Mouse (Mus musculus): ENCODE data around the gene Pip4k2a. TPM values are rescaled to one million over a fixed set of nuclear protein-coding genes. Genes with fewer than 3 reads are reported as not detected.

Gene Pip4k2a
- polyA plus RNA-seq, 1 experiment from 2014 or later = 7.7 TPM

- H3K36me3 ChIP-seq = no peaks in the 10 kb centered on the region
- 87% methylated on average over 13 of the region's 13 CpGs for WGBS
- H3K27ac ChIP-seq (replicated peaks) = no peak overlapping the region
- peaks cover 25% of the 10 kb centered on the region for H3K4me1 ChIP-seq
- no peak overlapping the region for H3K4me3 ChIP-seq
- no peak for DNase-seq (ENCODE audit: low spot score)
- no peaks in the 10 kb centered on the region for H3K9me3 ChIP-seq (replicated peaks)
- no peaks in the 10 kb centered on the region for H3K27me3 ChIP-seq (ENCODE audit: low read depth, poor library complexity, severe bottlenecking)
Measured at GRCm38 (mm10) chr2:18930318-18931060, 67.4 kb downstream of the Pip4k2a start.

- H3K36me3 ChIP-seq = no peaks in the 10 kb centered on the region
Measured at GRCm38 (mm10) chr2:18928597-18929257, 69.2 kb downstream of the Pip4k2a start.

GRCm38 (mm10) chr2:18928196-18928595 lies 69.7 kb downstream of the Pip4k2a start:
- H3K4me3 ChIP-seq = no peak overlapping the region
- 79% methylated on average over 8 of the region's 8 CpGs for WGBS
- peaks cover 29% of the 10 kb centered on the region for H3K4me1 ChIP-seq
- H3K27me3 ChIP-seq (ENCODE audit: low read depth, poor library complexity, severe bottlenecking) = no peaks in the 10 kb centered on the region
- no peaks in the 10 kb centered on the region for H3K36me3 ChIP-seq
- no peak for DNase-seq (ENCODE audit: low spot score)
- no peak overlapping the region for H3K27ac ChIP-seq (replicated peaks)
- H3K9me3 ChIP-seq (replicated peaks) = no peaks in the 10 kb centered on the region

More at GRCm38 (mm10) chr2:18928597-18929257, 69.2 kb downstream of the Pip4k2a start:
- H3K27me3 ChIP-seq (ENCODE audit: low read depth, poor library complexity, severe bottlenecking) = no peaks in the 10 kb centered on the region
- H3K27ac ChIP-seq (replicated peaks) = no peak overlapping the region
- 84% methylated on average over 7 of the region's 7 CpGs for WGBS
- no peak for DNase-seq (ENCODE audit: low spot score)
- H3K4me1 ChIP-seq = peaks cover 32% of the 10 kb centered on the region
- no peaks in the 10 kb centered on the region for H3K9me3 ChIP-seq (replicated peaks)
- H3K4me3 ChIP-seq = no peak overlapping the region

GRCm38 (mm10) chr2:18923806-18924595 lies 73.9 kb downstream of the Pip4k2a start:
- Histone ChIP-seq H3K36me3 (no peaks in the 10 kb centered on the region), H3K9me3 (replicated peaks) (no peaks in the 10 kb centered on the region), H3K27me3 (ENCODE audit: low read depth, poor library complexity, severe bottlenecking) (no peaks in the 10 kb centered on the region; the same call in 1 of the 2 replicates), H3K4me3 (no peak overlapping the region), H3K27ac (replicated peaks) (no peak overlapping the region), H3K4me1 (peaks cover 31% of the 10 kb centered on the region)
- no peak for DNase-seq (ENCODE audit: low spot score)
- WGBS = 53% methylated on average over 17 of the region's 17 CpGs

- H3K4me1 ChIP-seq = peaks cover 31% of the 10 kb centered on the region
- WGBS = 87% methylated on average over 9 of the region's 9 CpGs
Measured at GRCm38 (mm10) chr2:18923098-18923649, 74.8 kb downstream of the Pip4k2a start.

GRCm38 (mm10) chr2:18921570-18922180 lies 76.3 kb downstream of the Pip4k2a start:
- H3K27ac ChIP-seq (replicated peaks) = no peak overlapping the region
- H3K9me3 ChIP-seq (replicated peaks) = no peaks in the 10 kb centered on the region
- H3K4me3 ChIP-seq = no peak overlapping the region
- no peaks in the 10 kb centered on the region; the same call in 1 of the 2 replicates for H3K27me3 ChIP-seq (ENCODE audit: low read depth, poor library complexity, severe bottlenecking)
- 80% methylated on average over 1 of the region's 1 CpGs for WGBS
- no peak for DNase-seq (ENCODE audit: low spot score)
- H3K36me3 ChIP-seq = no peaks in the 10 kb centered on the region
- H3K4me1 ChIP-seq = peaks cover 35% of the 10 kb centered on the region

More at GRCm38 (mm10) chr2:18923098-18923649, 74.8 kb downstream of the Pip4k2a start:
- H3K36me3 ChIP-seq = no peaks in the 10 kb centered on the region
- no peak overlapping the region for H3K4me3 ChIP-seq
- H3K27me3 ChIP-seq (ENCODE audit: low read depth, poor library complexity, severe bottlenecking) = no peaks in the 10 kb centered on the region; the same call in 1 of the 2 replicates
- H3K27ac ChIP-seq (replicated peaks) = no peak overlapping the region
- no peaks in the 10 kb centered on the region for H3K9me3 ChIP-seq (replicated peaks)
- DNase-seq (ENCODE audit: low spot score) = no peak

GRCm38 (mm10) chr2:18920461-18920877 lies 77.5 kb downstream of the Pip4k2a start:
- H3K27me3 ChIP-seq (ENCODE audit: low read depth, poor library complexity, severe bottlenecking) = no peaks in the 10 kb centered on the region; the same call in 1 of the 2 replicates
- no peak overlapping the region for H3K27ac ChIP-seq (replicated peaks)
- H3K4me3 ChIP-seq = no peak overlapping the region
- WGBS = 54% methylated on average over 2 of the region's 2 CpGs
- peaks cover 38% of the 10 kb centered on the region for H3K4me1 ChIP-seq
- no peak for DNase-seq (ENCODE audit: low spot score)
- no peaks in the 10 kb centered on the region for H3K36me3 ChIP-seq
- no peaks in the 10 kb centered on the region for H3K9me3 ChIP-seq (replicated peaks)

GRCm38 (mm10) chr2:18919797-18920354 lies 78.0 kb downstream of the Pip4k2a start:
- no peak overlapping the region for H3K27ac ChIP-seq (replicated peaks)
- DNase-seq (ENCODE audit: low spot score) = no peak
- H3K27me3 ChIP-seq (ENCODE audit: low read depth, poor library complexity, severe bottlenecking) = no peaks in the 10 kb centered on the region; the same call in 1 of the 2 replicates
- no peaks in the 10 kb centered on the region for H3K9me3 ChIP-seq (replicated peaks)
- H3K4me3 ChIP-seq = no peak overlapping the region
- WGBS = 79% methylated on average over 5 of the region's 5 CpGs
- peaks cover 34% of the 10 kb centered on the region for H3K4me1 ChIP-seq
- H3K36me3 ChIP-seq = no peaks in the 10 kb centered on the region

- no peak overlapping the region for H3K4me3 ChIP-seq
- peaks cover 23% of the 10 kb centered on the region for H3K4me1 ChIP-seq
- no peak overlapping the region for H3K27ac ChIP-seq (replicated peaks)
- H3K36me3 ChIP-seq = no peaks in the 10 kb centered on the region
- WGBS = 91% methylated on average over 2 of the region's 2 CpGs
- no peaks in the 10 kb centered on the region for H3K9me3 ChIP-seq (replicated peaks)
- H3K27me3 ChIP-seq (ENCODE audit: low read depth, poor library complexity, severe bottlenecking) = no peaks in the 10 kb centered on the region; the same call in 1 of the 2 replicates
- no peak for DNase-seq (ENCODE audit: low spot score)
Measured at GRCm38 (mm10) chr2:18917838-18918237, 80.1 kb downstream of the Pip4k2a start.

- Histone ChIP-seq H3K27ac (replicated peaks) (no peak overlapping the region), H3K4me3 (no peak overlapping the region), H3K9me3 (replicated peaks) (no peaks in the 10 kb centered on the region), H3K27me3 (ENCODE audit: low read depth, poor library complexity, severe bottlenecking) (no peaks in the 10 kb centered on the region), H3K4me1 (peaks cover 23% of the 10 kb centered on the region), H3K36me3 (no peaks in the 10 kb centered on the region)
- WGBS = 90% methylated on average over 1 of the region's 1 CpGs
- DNase-seq (ENCODE audit: low spot score) = no peak
Measured at GRCm38 (mm10) chr2:18917380-18917750, 80.6 kb downstream of the Pip4k2a start.

GRCm38 (mm10) chr2:18916615-18917379 lies 81.1 kb downstream of the Pip4k2a start:
- no peak for DNase-seq (ENCODE audit: low spot score)
- H3K27me3 ChIP-seq (ENCODE audit: low read depth, poor library complexity, severe bottlenecking) = no peaks in the 10 kb centered on the region
- no peaks in the 10 kb centered on the region for H3K9me3 ChIP-seq (replicated peaks)
- no peaks in the 10 kb centered on the region for H3K36me3 ChIP-seq
- H3K27ac ChIP-seq (replicated peaks) = no peak overlapping the region
- WGBS = 73% methylated on average over 14 of the region's 14 CpGs
- H3K4me1 ChIP-seq = peaks cover 23% of the 10 kb centered on the region
- no peak overlapping the region for H3K4me3 ChIP-seq

Data from midbrain, embryonic 10.5 days (tissue).